Mouse (Mus musculus): ENCODE data around the gene Dact3. TPM values are rescaled to one million over a fixed set of nuclear protein-coding genes. Genes with fewer than 3 reads are reported as not detected.

Dact3 gene
- polyA plus RNA-seq, 2 experiments: 11.5 to 64.3 TPM

- no peaks in the 10 kb centered on the region for H3K9me3 ChIP-seq (ENCODE audit: control insufficient read depth, low read length)
- 40% methylated on average over 11 of the region's 11 CpGs for WGBS
- H3K4me2 ChIP-seq (replicated peaks; ENCODE audit: low read depth, low read length, severe bottlenecking): peak overlapping the region; percentile 2; the same call in 1 of the 2 replicates
- ATAC-seq (ENCODE audit: low FRiP score, low read depth) (no peak), DNase-seq (ENCODE audit: low spot score) (no peak)
- H3K4me3 ChIP-seq (replicated peaks; ENCODE audit: low read length): no peak overlapping the region
- H3K36me3 ChIP-seq (ENCODE audit: control insufficient read depth, insufficient read depth, low read length): no peaks in the 10 kb centered on the region
- H3K27me3 ChIP-seq (ENCODE audit: control insufficient read depth, insufficient read depth, low read length): no peaks in the 10 kb centered on the region
- H3K4me1 ChIP-seq (ENCODE audit: control insufficient read depth, insufficient read depth, low read length): peaks cover 17% of the 10 kb centered on the region
- H3K27ac ChIP-seq (replicated peaks; ENCODE audit: low read depth, low read length): no peak overlapping the region
- 0 out of 2 replicates have a peak overlapping the region, but pooled peaks have one; percentile 16 for H3K9ac ChIP-seq (ENCODE audit: low read depth, low read length, severe bottlenecking)
- TF ChIP-seq POLR2A (IDR thresholded peaks at IDR 0.05; ENCODE audit: borderline replicate concordance, extremely low read depth, insufficient read depth, insufficient read length): no peak
Measured at GRCm38 (mm10) chr7:16908367-16908766, 33.2 kb downstream of the Dact3 start.

GRCm38 (mm10) chr7:16908859-16909258 is 33.7 kb downstream of the Dact3 start:
- no peak for DNase-seq (ENCODE audit: low spot score)
- Histone ChIP-seq H3K27ac (replicated peaks; ENCODE audit: low read depth, low read length) (no peak overlapping the region), H3K9me3 (ENCODE audit: control insufficient read depth, low read length) (no peaks in the 10 kb centered on the region), H3K4me1 (ENCODE audit: control insufficient read depth, insufficient read depth, low read length) (peaks cover 17% of the 10 kb centered on the region), H3K4me2 (replicated peaks; ENCODE audit: low read depth, low read length, severe bottlenecking) (peak overlapping the region; percentile 2; the same call in 1 of the 2 replicates), H3K36me3 (ENCODE audit: control insufficient read depth, insufficient read depth, low read length) (0 out of 2 replicates have a peak, but pooled peaks cover under 1% of the 10 kb centered on the region), H3K4me3 (replicated peaks; ENCODE audit: low read length) (no peak overlapping the region), H3K9ac (ENCODE audit: low read depth, low read length, severe bottlenecking) (0 out of 2 replicates have a peak overlapping the region, but pooled peaks have one; percentile 16), H3K27me3 (ENCODE audit: control insufficient read depth, insufficient read depth, low read length) (no peaks in the 10 kb centered on the region)
- WGBS: 62% methylated on average over 11 of the region's 11 CpGs
- no peak for ATAC-seq (ENCODE audit: low FRiP score, low read depth)
- TF ChIP-seq POLR2A (IDR thresholded peaks at IDR 0.05; ENCODE audit: borderline replicate concordance, extremely low read depth, insufficient read depth, insufficient read length): no peak

DNA sequence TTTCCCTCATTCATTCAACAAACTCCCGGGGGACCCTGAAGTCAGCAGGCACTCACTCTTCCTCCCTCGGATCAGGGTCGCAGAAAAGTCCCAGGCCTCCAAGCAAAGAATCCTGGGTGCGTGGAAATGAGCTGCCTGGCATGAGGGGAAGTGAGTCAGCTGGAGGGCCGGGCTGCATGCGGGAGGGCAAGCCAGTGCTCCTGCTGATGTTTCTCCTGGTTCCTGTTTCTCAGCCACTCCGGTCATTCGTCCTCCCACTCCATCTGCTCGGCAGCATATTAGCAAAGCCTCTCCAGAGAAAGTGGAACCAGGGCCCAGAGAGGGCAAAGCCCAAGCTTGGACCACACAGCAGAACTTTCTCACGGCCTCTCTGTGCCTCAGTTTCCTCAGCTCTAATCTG is 34.8 kb downstream of the Dact3 start:
- H3K4me1 ChIP-seq (ENCODE audit: control insufficient read depth, insufficient read depth, low read length): peaks cover 17% of the 10 kb centered on the region
- no peaks in the 10 kb centered on the region for H3K27me3 ChIP-seq (ENCODE audit: control insufficient read depth, insufficient read depth, low read length)
- no peak overlapping the region for H3K4me2 ChIP-seq (replicated peaks; ENCODE audit: low read depth, low read length, severe bottlenecking)
- no peak overlapping the region for H3K9ac ChIP-seq (ENCODE audit: low read depth, low read length, severe bottlenecking)
- no peak for TF ChIP-seq POLR2A (IDR thresholded peaks at IDR 0.05; ENCODE audit: borderline replicate concordance, extremely low read depth, insufficient read depth, insufficient read length)
- 50% methylated on average over 10 of the region's 10 CpGs for WGBS
- H3K9me3 ChIP-seq (ENCODE audit: control insufficient read depth, low read length): no peaks in the 10 kb centered on the region
- peaks cover 11% of the 10 kb centered on the region for H3K36me3 ChIP-seq (ENCODE audit: control insufficient read depth, insufficient read depth, low read length)
- ATAC-seq (ENCODE audit: low FRiP score, low read depth): no peak
- no peak for DNase-seq (ENCODE audit: low spot score)
- no peak overlapping the region for H3K4me3 ChIP-seq (replicated peaks; ENCODE audit: low read length)
- H3K27ac ChIP-seq (replicated peaks; ENCODE audit: low read depth, low read length): no peak overlapping the region

DNA sequence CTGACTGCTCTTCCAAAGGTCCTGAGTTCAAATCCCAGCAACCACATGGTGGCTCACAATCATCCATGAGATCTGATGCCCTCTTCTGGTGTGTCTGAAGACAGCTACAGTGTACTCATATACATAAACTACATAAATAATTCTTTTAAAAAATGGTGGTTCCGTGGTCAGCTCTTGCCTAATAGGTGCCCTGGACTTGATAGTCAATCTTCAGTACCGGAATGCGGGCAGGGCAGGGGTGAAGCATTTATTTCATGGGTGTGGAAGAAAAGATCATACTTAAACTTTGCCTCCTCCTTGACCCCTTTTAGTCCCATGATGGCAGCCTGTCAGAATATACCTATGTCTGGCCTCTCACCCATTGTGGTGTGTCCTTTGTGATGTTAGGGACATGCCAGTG is 36.8 kb downstream of the Dact3 start:
- no peak overlapping the region for H3K4me3 ChIP-seq (replicated peaks; ENCODE audit: low read length)
- no peak overlapping the region for H3K4me2 ChIP-seq (replicated peaks; ENCODE audit: low read depth, low read length, severe bottlenecking)
- no peak overlapping the region for H3K9ac ChIP-seq (ENCODE audit: low read depth, low read length, severe bottlenecking)
- H3K4me1 ChIP-seq (ENCODE audit: control insufficient read depth, insufficient read depth, low read length): peaks cover 5% of the 10 kb centered on the region; the same call in 1 of the 2 replicates
- H3K36me3 ChIP-seq (ENCODE audit: control insufficient read depth, insufficient read depth, low read length): peaks cover 31% of the 10 kb centered on the region
- no peaks in the 10 kb centered on the region for H3K9me3 ChIP-seq (ENCODE audit: control insufficient read depth, low read length)
- H3K27me3 ChIP-seq (ENCODE audit: control insufficient read depth, insufficient read depth, low read length): no peaks in the 10 kb centered on the region
- no peak overlapping the region for H3K27ac ChIP-seq (replicated peaks; ENCODE audit: low read depth, low read length)
- DNase-seq (ENCODE audit: low spot score) (no peak), ATAC-seq (ENCODE audit: low FRiP score, low read depth) (no peak)
- WGBS: 89% methylated on average over 3 of the region's 3 CpGs
- no peak for TF ChIP-seq POLR2A (IDR thresholded peaks at IDR 0.05; ENCODE audit: borderline replicate concordance, extremely low read depth, insufficient read depth, insufficient read length)

- Histone ChIP-seq H3K4me2 (replicated peaks; ENCODE audit: low read depth, low read length, severe bottlenecking) (no peak overlapping the region), H3K36me3 (ENCODE audit: control insufficient read depth, insufficient read depth, low read length) (peaks cover 35% of the 10 kb centered on the region), H3K27ac (replicated peaks; ENCODE audit: low read depth, low read length) (no peak overlapping the region), H3K4me1 (ENCODE audit: control insufficient read depth, insufficient read depth, low read length) (peaks cover 5% of the 10 kb centered on the region; the same call in 1 of the 2 replicates), H3K9me3 (ENCODE audit: control insufficient read depth, low read length) (no peaks in the 10 kb centered on the region), H3K27me3 (ENCODE audit: control insufficient read depth, insufficient read depth, low read length) (no peaks in the 10 kb centered on the region), H3K9ac (ENCODE audit: low read depth, low read length, severe bottlenecking) (0 out of 2 replicates have a peak overlapping the region, but pooled peaks have one; percentile 21), H3K4me3 (replicated peaks; ENCODE audit: low read length) (no peak overlapping the region)
- DNase-seq (ENCODE audit: low spot score) (no peak), ATAC-seq (ENCODE audit: low FRiP score, low read depth) (no peak)
- 54% methylated on average over 6 of the region's 6 CpGs for WGBS
- TF ChIP-seq POLR2A (IDR thresholded peaks at IDR 0.05; ENCODE audit: borderline replicate concordance, extremely low read depth, insufficient read depth, insufficient read length): no peak
Measured at GRCm38 (mm10) chr7:16912360-16912759, 37.2 kb downstream of the Dact3 start.

Data from limb, embryonic 14.5 days (tissue).